Mouse (Mus musculus): ENCODE data around the gene Dcaf12l1.
"Not testable (repeated sequence)": the region's sequence is repeated elsewhere in the genome, so short reads cannot be mapped to it uniquely, and the experiment has no call there.

Dcaf12l1 gene

GRCm38 (mm10) chrX:44789761-44790411 is at the start of gene Dcaf12l1:
Dcaf12l1 (minus strand) TSS chrX:44790197.
- peak in 1 of 2 experiments; percentile 8 for DNase-seq (ENCODE audit: low spot score in 2 of 2)

GRCm38 (mm10) chrX:44809356-44809755 is 19.4 kb upstream of the Dcaf12l1 start:
- not testable (repeated sequence) for DNase-seq (ENCODE audit: low spot score in 2 of 2)

- no peak for DNase-seq (ENCODE audit: low spot score in 2 of 2)
These were observed 799 bp downstream of the Dcaf12l1 start for GRCm38 (mm10) chrX:44789036-44789760.

Measured in heart, adult 9 months (tissue).